Mouse (Mus musculus) MEL (cell line): ENCODE results near the gene Ift20. TPM values are rescaled to one million over a fixed set of nuclear protein-coding genes. Genes with fewer than 3 reads are reported as not detected.

Experiments
- DNase-seq: peaks from one replicate; pipeline ENCODE4 v3.0.0; 2011; ENCODE audit warnings: low read depth, low spot score
- H3K27ac ChIP-seq: 2 replicates; pipeline ENCODE4 v1.5.1; 2012; ENCODE audit warnings: low read depth, mild to moderate bottlenecking, control low read depth, low read length, moderate library complexity; ENCODE audit not compliant: control insufficient read depth
- H3K27me3 ChIP-seq, 2 experiments: fragments of 150-350 bp in 1 of 2; sonication (generic) in 1 of 2; 2 replicates each; pipeline ENCODE4 v1.6.1; 2012; ENCODE audit warnings: low read length in 2 of 2, mild to moderate bottlenecking in 2 of 2, improper control_type of control experiment in 1 of 2, moderate library complexity in 1 of 2; ENCODE audit not compliant: insufficient read depth in 2 of 2, control insufficient read depth in 1 of 2
- H3K36me3 ChIP-seq, 2 experiments: 2 replicates each; pipeline ENCODE4 v1.6.1; 2012 to 2014; ENCODE audit warnings: low read length in 2 of 2, improper control_type of control experiment in 1 of 2, inconsistent platforms in 1 of 2, mild to moderate bottlenecking in 1 of 2; ENCODE audit not compliant: insufficient read depth in 2 of 2, control insufficient read depth in 1 of 2
- H3K4me1 ChIP-seq, 2 experiments: fragments of 150-350 bp in 1 of 2; sonication (generic) in 1 of 2; 2 replicates each; pipeline ENCODE4 v1.6.1; 2012; ENCODE audit warnings: low read length in 2 of 2, improper control_type of control experiment in 1 of 2, mild to moderate bottlenecking in 1 of 2; ENCODE audit not compliant: insufficient read depth in 2 of 2, control insufficient read depth in 1 of 2
- H3K4me3 ChIP-seq, 2 experiments: fragments of 150-350 bp in 1 of 2; sonication (generic) in 1 of 2; 2 replicates each; pipeline ENCODE4 v1.5.1; 2012; ENCODE audit warnings: low read depth in 2 of 2, low read length in 2 of 2, mild to moderate bottlenecking in 2 of 2, moderate library complexity in 2 of 2, control low read depth in 1 of 2, improper control_type of control experiment in 1 of 2; ENCODE audit not compliant: control insufficient read depth in 1 of 2, insufficient read depth in 1 of 2
- H3K79me2 ChIP-seq: 2 replicates; pipeline ENCODE4 v1.6.1; 2012; ENCODE audit warnings: mild to moderate bottlenecking, low read length, moderate library complexity; ENCODE audit not compliant: control insufficient read depth, poor library complexity, insufficient read depth
- H3K9ac ChIP-seq: 2 replicates; pipeline ENCODE4 v1.6.1; 2012; ENCODE audit warnings: low read depth, mild to moderate bottlenecking, control low read depth, low read length, moderate library complexity; ENCODE audit not compliant: control insufficient read depth, poor library complexity, severe bottlenecking
- H3K9me3 ChIP-seq: fragments of 150-350 bp; sonication (generic); replicated peaks from 2 replicates; pipeline ENCODE4 v1.6.1; 2012; ENCODE audit warnings: mild to moderate bottlenecking, low read length, improper control_type of control experiment, moderate library complexity; ENCODE audit not compliant: insufficient read depth
- CTCF ChIP-seq, 3 experiments: IDR thresholded peaks in 2 of 3; conservative IDR thresholded peaks in 1 of 3; 2 replicates each; pipeline ENCODE4 v1.5.1; 2011 to 2012; ENCODE audit warnings: low read length in 3 of 3, low read depth in 2 of 3, mild to moderate bottlenecking in 2 of 3, improper control_type of control experiment in 1 of 3, inconsistent platforms in 1 of 3, mixed read lengths in 1 of 3, moderate library complexity in 1 of 3; ENCODE audit not compliant: control insufficient read depth in 1 of 3, insufficient read depth in 1 of 3, poor library complexity in 1 of 3, severe bottlenecking in 1 of 3
- EP300 ChIP-seq, 2 experiments: IDR thresholded peaks; 2 replicates each; pipeline ENCODE4 v1.6.1; 2011; ENCODE audit warnings: improper control_type of control experiment in 2 of 2, low read length in 2 of 2, low read depth in 1 of 2, mild to moderate bottlenecking in 1 of 2
- MAX ChIP-seq: IDR thresholded peaks from 2 replicates; pipeline ENCODE4 v1.6.1; 2011; ENCODE audit warnings: low read length, improper control_type of control experiment
- POLR2AphosphoS5 ChIP-seq: IDR thresholded peaks from 2 replicates; pipeline ENCODE4 v1.6.1; 2012; ENCODE audit warnings: low read depth, borderline replicate concordance, mild to moderate bottlenecking, inconsistent platforms, low read length, moderate library complexity, mixed read lengths
- RAD21 ChIP-seq: IDR thresholded peaks from 2 replicates; pipeline ENCODE4 v1.6.1; 2011; ENCODE audit warnings: mild to moderate bottlenecking, low read depth, low read length, improper control_type of control experiment
- RCOR1 ChIP-seq: IDR thresholded peaks from 2 replicates; pipeline ENCODE4 v1.6.1; 2012; ENCODE audit warnings: low read depth, mild to moderate bottlenecking, inconsistent platforms, low read length, improper control_type of control experiment
- SMC3 ChIP-seq: IDR thresholded peaks from 2 replicates; pipeline ENCODE4 v1.6.1; 2011; ENCODE audit warnings: low read depth, low read length, improper control_type of control experiment
- ZKSCAN1 ChIP-seq: IDR thresholded peaks from 2 replicates; pipeline ENCODE4 v1.6.1; 2012; ENCODE audit warnings: low read depth, mild to moderate bottlenecking, inconsistent platforms, low read length, improper control_type of control experiment, moderate library complexity
- polyA plus RNA-seq, 2 experiments: library from polyadenylated mRNA; stranded (reverse) in 1 of 2; unstranded in 1 of 2; fragments of >175 nt in 1 of 2; fragments of >200 nt in 1 of 2; gene quantifications; 2 replicates each; pipeline versions ENCODE4 v1.2.1 to v1.2.4; 2012; ENCODE audit warnings: low replicate concordance in 2 of 2, low read depth in 1 of 2; ENCODE audit not compliant: insufficient read length in 2 of 2, insufficient read depth in 1 of 2, missing spikeins in 1 of 2
- total RNA-seq: library from RNA; depleted of rRNA; stranded (reverse); fragments of 300-350 nt; gene quantifications from 2 replicates; pipeline ENCODE4 v1.2.3, GENCODE M21; 2012

The Ift20 gene
- total and polyA plus RNA-seq, 3 experiments: 128 to 196 TPM; not detected in 1

- Histone ChIP-seq H3K79me2 (peaks cover 23% of the 10 kb centered on the region), H3K4me3 (no peak overlapping the region), H3K27me3 (no peaks in the 10 kb centered on the region), H3K4me1 (peaks cover 0 to 34% of the 10 kb centered on the region in 2 experiments; a peak in 3 of 4 replicates), H3K36me3 (peaks cover 3 to 25% of the 10 kb centered on the region in 2 experiments), H3K9ac (no peak overlapping the region), H3K9me3 (no peaks in the 10 kb centered on the region), H3K27ac (no peak overlapping the region)
- TF ChIP-seq RAD21: peak; percentile 11
- no peak for TF ChIP-seq POLR2AphosphoS5
- peak; percentile 29; the same call in 1 of the 2 replicates for TF ChIP-seq SMC3
- peak; percentile 19 to 43 (median 29); a peak in 5 of 6 replicates for TF ChIP-seq CTCF (IDR thresholded peaks at IDR 0.05 in 2 of 3, conservative IDR thresholded peaks at IDR 0.05 in 1 of 3; ENCODE audit: control insufficient read depth in 1 of 3, insufficient read depth in 1 of 3, low read depth in 2 of 3, low read length in 3 of 3, poor library complexity in 1 of 3, severe bottlenecking in 1 of 3)
- no peak for TF ChIP-seq EP300 (IDR thresholded peaks at IDR 0.05; ENCODE audit: low read depth in 1 of 2, low read length in 2 of 2)
- DNase-seq: no peak
Observed at GRCm38 (mm10) chr11:78534516-78534915, 1.6 kb upstream of the Ift20 start.

- Histone ChIP-seq H3K36me3 (peaks cover 3 to 25% of the 10 kb centered on the region in 2 experiments), H3K9ac (peak overlapping the region; percentile 48), H3K4me3 (peak overlapping the region; percentile 67 to 81), H3K9me3 (no peaks in the 10 kb centered on the region), H3K27me3 (no peaks in the 10 kb centered on the region), H3K79me2 (peaks cover 23% of the 10 kb centered on the region), H3K4me1 (peaks cover 0 to 34% of the 10 kb centered on the region in 2 experiments; a peak in 3 of 4 replicates), H3K27ac (peak overlapping the region; percentile 29; the same call in 1 of the 2 replicates)
- TF ChIP-seq MAX: peak; percentile 65
- TF ChIP-seq RCOR1: peak; percentile 67
- no peak for TF ChIP-seq CTCF (IDR thresholded peaks at IDR 0.05 in 2 of 3, conservative IDR thresholded peaks at IDR 0.05 in 1 of 3; ENCODE audit: control insufficient read depth in 1 of 3, insufficient read depth in 1 of 3, low read depth in 2 of 3, low read length in 3 of 3, poor library complexity in 1 of 3, severe bottlenecking in 1 of 3)
- peak; percentile 76 for DNase-seq
Observed at GRCm38 (mm10) chr11:78535376-78536079, 633 bp upstream of the Ift20 start.

GRCm38 (mm10) chr11:78536690-78537084, 526 bp downstream of the Ift20 start:
- peak overlapping the region; percentile 87 for H3K9ac ChIP-seq

More at GRCm38 (mm10) chr11:78536690-78537084, 526 bp downstream of the Ift20 start:
- TF ChIP-seq ZKSCAN1 (no peak), RCOR1 (0 out of 2 replicates have a peak, but pooled peaks have one; percentile 16)
- TF ChIP-seq, all 39 proteins: peak for 1
- H3K27me3 ChIP-seq: no peaks in the 10 kb centered on the region
- peaks cover 7 to 25% of the 10 kb centered on the region in 2 experiments for H3K36me3 ChIP-seq
- H3K4me3 ChIP-seq: peak overlapping the region; percentile 76 to 87
- peaks cover 23% of the 10 kb centered on the region for H3K79me2 ChIP-seq
- peaks cover 0 to 34% of the 10 kb centered on the region in 2 experiments; a peak in 3 of 4 replicates for H3K4me1 ChIP-seq
- H3K9me3 ChIP-seq: no peaks in the 10 kb centered on the region
- no peak for DNase-seq
- H3K27ac ChIP-seq: peak overlapping the region; percentile 66
